Mouse (Mus musculus) heart, embryonic 11.5 days (tissue): ENCODE measurements around the gene Erg. TPM values are rescaled to one million over a fixed set of nuclear protein-coding genes. Genes with fewer than 3 reads are reported as not detected.

Experiments used
- ATAC-seq: fragments of 200-750 bp; cut with Nextera tagmentation; replicated peaks from 2 replicates; pipeline ENCODE4 v1.8.0; 2017; ENCODE audit warnings: moderate library complexity; ENCODE audit not compliant: insufficient number of reproducible peaks, low FRiP score, low TSS enrichment
- H3K27ac ChIP-seq: fragments of 300-500 bp; sonication (generic); 2 replicates; pipeline ENCODE4 v1.5.1; 2014; ENCODE audit warnings: mild to moderate bottlenecking, low read depth, low read length
- H3K27me3 ChIP-seq: fragments of 300-500 bp; sonication (generic); 2 replicates; pipeline ENCODE4 v1.6.1; 2014; ENCODE audit warnings: mild to moderate bottlenecking, low read length, mixed read lengths; ENCODE audit not compliant: control insufficient read depth, insufficient read depth
- H3K36me3 ChIP-seq: fragments of 300-500 bp; sonication (generic); 2 replicates; pipeline ENCODE4 v1.6.1; 2014; ENCODE audit warnings: mild to moderate bottlenecking, low read length, moderate library complexity, mixed read lengths; ENCODE audit not compliant: control insufficient read depth, insufficient read depth
- H3K4me1 ChIP-seq: fragments of 300-500 bp; sonication (generic); 2 replicates; pipeline ENCODE4 v1.6.1; 2014; ENCODE audit warnings: low read length; ENCODE audit not compliant: control insufficient read depth, insufficient read depth
- H3K4me2 ChIP-seq: fragments of 300-500 bp; sonication (generic); 2 replicates; pipeline ENCODE4 v1.6.1; 2014; ENCODE audit warnings: mild to moderate bottlenecking, moderate library complexity
- H3K4me3 ChIP-seq: fragments of 300-500 bp; sonication (generic); 2 replicates; pipeline ENCODE4 v1.5.1; 2014; ENCODE audit warnings: low read depth, low read length
- H3K9ac ChIP-seq: fragments of 300-500 bp; sonication (generic); 2 replicates; pipeline ENCODE4 v1.6.1; 2014; ENCODE audit warnings: mild to moderate bottlenecking, low read depth, low read length, moderate library complexity
- H3K9me3 ChIP-seq: fragments of 300-500 bp; sonication (generic); replicated peaks from 2 replicates; pipeline ENCODE4 v1.6.1; 2016; ENCODE audit warnings: low read length; ENCODE audit not compliant: control insufficient read depth
- WGBS: fragments of 180-500 bp; shearing (Covaris S2); extraction: QIAGEN DNeasy Blood & Tissue Kit; methylation state at CpG from one replicate; pipeline ENCODE4 v1.1.7; 2014; ENCODE audit not compliant: insufficient replicate concordance; 5-methylcytosine and 5-hydroxymethylcytosine counted together
- polyA plus RNA-seq: library from polyadenylated mRNA; unstranded; fragments of >200 nt; fragmentation: Nextera tagmentation; extraction: Ambion mirVana; gene quantifications from 2 replicates; pipeline ENCODE4 v1.2.1, GENCODE M21; 2014

Gene Erg
- polyA plus RNA-seq, 1 experiment from 2014 or later = 4.8 TPM

DNA sequence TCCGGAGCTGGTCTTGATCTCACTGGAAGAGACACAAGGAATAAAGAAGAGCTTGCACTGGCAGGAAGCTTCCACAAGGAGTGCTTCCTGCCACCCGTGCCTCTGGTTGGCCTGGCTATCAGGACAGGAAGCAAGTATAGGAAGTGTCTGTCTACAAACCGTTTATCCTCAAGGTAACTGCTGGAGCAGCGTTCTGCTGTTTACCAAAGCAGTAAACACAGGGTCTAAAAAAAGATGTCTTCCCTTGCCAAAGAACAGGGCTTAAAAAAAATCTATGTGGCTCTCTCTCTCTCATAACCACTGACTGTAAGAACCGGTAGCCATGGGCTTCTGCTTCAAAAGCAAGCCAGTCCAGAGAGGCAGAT, 137.1 kb downstream of the Erg start:
- Histone ChIP-seq H3K27ac (no peak overlapping the region), H3K36me3 (no peaks in the 10 kb centered on the region), H3K27me3 (no peaks in the 10 kb centered on the region), H3K4me2 (no peak overlapping the region), H3K9ac (no peak overlapping the region), H3K4me3 (no peak overlapping the region), H3K9me3 (no peaks in the 10 kb centered on the region), H3K4me1 (peaks cover 4% of the 10 kb centered on the region; the same call in 1 of the 2 replicates)
- ATAC-seq = no peak
- 57% methylated on average over 5 of the region's 5 CpGs for WGBS

DNA sequence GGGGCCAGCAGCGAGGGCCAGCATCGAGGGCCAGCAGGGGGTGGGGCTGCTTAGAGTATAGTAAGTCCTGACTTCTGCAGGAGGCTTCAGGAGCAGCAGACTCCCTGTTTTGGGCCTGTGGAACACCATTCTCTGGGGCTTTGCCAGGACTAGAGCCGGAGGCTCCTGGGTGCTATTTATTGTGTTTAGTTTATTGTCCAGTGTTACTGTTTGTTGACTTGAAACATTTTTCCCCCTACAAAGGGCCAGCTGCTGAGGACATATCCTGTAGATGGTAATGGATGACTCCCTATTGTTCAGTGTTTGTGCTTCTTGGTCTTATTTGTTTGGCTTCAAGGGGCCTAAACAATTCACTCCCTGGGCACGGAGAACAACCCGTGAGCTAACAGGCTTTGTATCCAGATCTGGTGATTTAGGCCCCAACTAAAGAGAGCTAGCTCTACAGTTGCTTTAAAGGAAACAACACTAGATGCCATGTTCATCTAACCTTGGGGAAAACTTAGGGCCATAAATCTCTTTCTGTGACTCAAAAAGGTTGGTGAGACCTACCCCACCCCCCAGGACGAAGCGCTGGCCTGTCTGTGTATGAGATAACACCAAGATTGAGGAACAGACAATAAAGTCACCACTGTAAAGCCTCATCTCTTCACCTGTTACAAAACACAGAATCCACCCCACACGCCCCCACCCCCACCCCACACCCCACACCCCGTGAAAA, 137.6 kb downstream of the Erg start:
- no peak overlapping the region for H3K27ac ChIP-seq
- H3K36me3 ChIP-seq = no peaks in the 10 kb centered on the region
- H3K27me3 ChIP-seq = no peaks in the 10 kb centered on the region
- H3K4me3 ChIP-seq = no peak overlapping the region
- 59% methylated on average over 9 of the region's 9 CpGs for WGBS
- no peak for ATAC-seq
- H3K9ac ChIP-seq = no peak overlapping the region
- H3K4me2 ChIP-seq = no peak overlapping the region
- H3K9me3 ChIP-seq = no peaks in the 10 kb centered on the region
- peaks cover 4% of the 10 kb centered on the region; the same call in 1 of the 2 replicates for H3K4me1 ChIP-seq

- no peak overlapping the region for H3K4me3 ChIP-seq
- H3K27ac ChIP-seq = no peak overlapping the region
- WGBS = 66% methylated on average over 4 of the region's 4 CpGs
- H3K36me3 ChIP-seq = no peaks in the 10 kb centered on the region
- no peak for ATAC-seq
- no peaks in the 10 kb centered on the region for H3K27me3 ChIP-seq
- peaks cover 4% of the 10 kb centered on the region; the same call in 1 of the 2 replicates for H3K4me1 ChIP-seq
- H3K4me2 ChIP-seq = no peak overlapping the region
- no peak overlapping the region for H3K9ac ChIP-seq
- H3K9me3 ChIP-seq = no peaks in the 10 kb centered on the region
These were observed 138.5 kb downstream of the Erg start for GRCm38 (mm10) chr16:95447896-95448295.

GRCm38 (mm10) chr16:95446368-95446767, 140.0 kb downstream of the Erg start:
- Histone ChIP-seq H3K27me3 (no peaks in the 10 kb centered on the region), H3K9me3 (no peaks in the 10 kb centered on the region), H3K4me3 (no peak overlapping the region), H3K27ac (no peak overlapping the region), H3K36me3 (no peaks in the 10 kb centered on the region), H3K4me1 (peaks cover 8% of the 10 kb centered on the region), H3K9ac (no peak overlapping the region), H3K4me2 (no peak overlapping the region)
- ATAC-seq = no peak
- 49% methylated on average over 2 of the region's 2 CpGs for WGBS

GRCm38 (mm10) chr16:95442023-95442422, 144.4 kb downstream of the Erg start:
- H3K4me3 ChIP-seq = no peak overlapping the region
- no peak overlapping the region for H3K4me2 ChIP-seq
- 53% methylated on average over 4 of the region's 4 CpGs for WGBS
- H3K4me1 ChIP-seq = peaks cover 38% of the 10 kb centered on the region
- no peak overlapping the region for H3K9ac ChIP-seq
- no peak for ATAC-seq
- no peaks in the 10 kb centered on the region for H3K36me3 ChIP-seq
- H3K9me3 ChIP-seq = no peaks in the 10 kb centered on the region
- no peaks in the 10 kb centered on the region for H3K27me3 ChIP-seq
- H3K27ac ChIP-seq = no peak overlapping the region

DNA sequence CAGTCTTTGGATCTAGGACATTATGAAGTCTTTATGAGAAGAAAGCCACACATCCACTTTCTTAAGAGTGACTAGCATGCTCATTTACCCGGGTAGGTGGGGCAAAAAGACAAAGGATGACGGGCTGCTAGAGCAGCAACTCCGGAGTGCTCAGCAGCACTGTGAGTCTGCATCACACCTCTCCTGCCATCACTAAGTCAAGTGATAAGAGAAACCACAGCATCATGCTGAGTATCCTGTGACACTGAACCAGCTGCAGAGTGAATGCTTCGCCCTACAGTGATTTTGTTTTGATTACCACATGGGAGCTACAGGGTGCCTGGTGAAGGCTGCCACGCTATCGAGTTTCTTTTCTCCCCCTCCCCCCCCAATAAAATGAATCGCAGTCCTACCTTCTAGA, 145.2 kb downstream of the Erg start:
- Histone ChIP-seq H3K27ac (0 out of 2 replicates have a peak overlapping the region, but pooled peaks have one; percentile 91), H3K4me2 (no peak overlapping the region), H3K4me1 (peaks cover 38% of the 10 kb centered on the region), H3K27me3 (no peaks in the 10 kb centered on the region), H3K4me3 (no peak overlapping the region), H3K9me3 (no peaks in the 10 kb centered on the region), H3K9ac (no peak overlapping the region), H3K36me3 (no peaks in the 10 kb centered on the region)
- no peak for ATAC-seq
- WGBS = 29% methylated on average over 7 of the region's 7 CpGs

DNA sequence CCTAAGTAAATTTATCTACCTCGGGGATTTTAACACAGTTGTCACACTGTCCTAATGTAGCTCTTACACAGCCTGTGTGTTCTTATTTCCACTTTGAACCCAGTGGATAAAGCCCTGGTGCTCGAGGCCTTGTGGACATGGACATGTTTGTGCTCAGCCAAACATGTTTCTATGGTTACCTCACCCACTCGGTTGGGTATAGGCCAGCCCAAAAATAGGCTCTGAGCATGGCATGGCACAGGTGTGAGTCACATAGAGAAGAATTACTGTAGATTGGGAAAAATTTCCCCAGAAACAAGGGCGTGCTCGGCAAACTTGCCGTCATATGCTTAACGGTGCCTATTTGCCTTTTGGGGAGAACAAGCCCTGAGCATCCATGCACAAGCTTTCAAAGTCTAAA, 146.1 kb downstream of the Erg start:
- H3K4me3 ChIP-seq = no peak overlapping the region
- H3K27ac ChIP-seq = peak overlapping the region; percentile 91
- H3K36me3 ChIP-seq = no peaks in the 10 kb centered on the region
- ATAC-seq = no peak
- peak overlapping the region; percentile 52; the same call in 1 of the 2 replicates for H3K4me2 ChIP-seq
- no peaks in the 10 kb centered on the region for H3K9me3 ChIP-seq
- H3K4me1 ChIP-seq = peaks cover 38% of the 10 kb centered on the region
- WGBS = 68% methylated on average over 7 of the region's 7 CpGs
- no peaks in the 10 kb centered on the region for H3K27me3 ChIP-seq
- H3K9ac ChIP-seq = no peak overlapping the region

- H3K36me3 ChIP-seq = no peaks in the 10 kb centered on the region
- H3K4me1 ChIP-seq = peaks cover 38% of the 10 kb centered on the region
- H3K9me3 ChIP-seq = no peaks in the 10 kb centered on the region
- peak overlapping the region; percentile 91 for H3K27ac ChIP-seq
- 11% methylated on average over 8 of the region's 8 CpGs for WGBS
- H3K9ac ChIP-seq = 0 out of 2 replicates have a peak overlapping the region, but pooled peaks have one; percentile 28
- H3K27me3 ChIP-seq = no peaks in the 10 kb centered on the region
- no peak for ATAC-seq
- H3K4me3 ChIP-seq = no peak overlapping the region
- peak overlapping the region; percentile 52 for H3K4me2 ChIP-seq
These were observed 146.6 kb downstream of the Erg start for GRCm38 (mm10) chr16:95439794-95440193.
